Comparison of ENCODE assay signal across 8 mouse cellular contexts in the genomic region with DNA sequence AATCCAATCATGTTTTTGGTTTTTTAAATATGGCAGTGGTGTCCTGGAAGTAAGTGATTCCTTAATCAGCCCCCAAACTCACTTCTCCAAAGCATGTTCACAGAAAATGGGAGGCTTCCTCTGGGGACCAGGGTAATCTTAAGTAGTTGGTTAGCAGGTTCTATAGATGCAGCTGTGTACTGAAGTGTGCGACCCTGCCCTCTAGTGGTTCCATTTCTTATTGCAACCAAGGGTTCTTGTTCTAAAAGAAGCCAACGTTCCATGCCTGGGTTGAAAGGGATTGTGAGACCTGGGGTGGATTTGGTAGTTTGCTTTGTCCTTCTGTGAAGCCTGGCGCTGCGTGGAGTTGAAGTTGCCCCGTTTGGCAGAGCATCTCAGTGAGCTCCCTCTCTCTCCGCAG. TPM values are rescaled to one million over a fixed set of nuclear protein-coding genes. Genes with fewer than 3 reads are reported as not detected.
DNase-seq lines count a peak whose midpoint lies in the region; ATAC-seq and TF ChIP-seq lines count a peak whose summit lies in the region.

No protein-coding gene starts in this region.

- H3K4me3 ChIP-seq in midbrain, embryonic 10.5 days: no peak overlapping the region
- no peak overlapping the region for H3K4me3 ChIP-seq in midbrain, embryonic 13.5 days (replicated peaks)
- no peak overlapping the region for H3K4me3 ChIP-seq in hindbrain, postnatal 0 days (ENCODE audit: low read length)

- no peaks in the 10 kb centered on the region for H3K27me3 ChIP-seq in midbrain, embryonic 10.5 days (ENCODE audit: low read depth, poor library complexity, severe bottlenecking)
- H3K27me3 ChIP-seq in midbrain, embryonic 13.5 days: no peaks in the 10 kb centered on the region
- H3K27me3 ChIP-seq in hindbrain, postnatal 0 days (ENCODE audit: insufficient read depth, low read length): no peaks in the 10 kb centered on the region

- intact Hi-C loops in left cerebral cortex, postnatal 4 days (cut with DNase I): loop anchor here (10.0 kb wide), 1 partner anchor 150 kb away; the partner anchor contains the start of gene Gfap

- DNase-seq in midbrain, embryonic 10.5 days (ENCODE audit: low spot score): peak; percentile 59
- DNase-seq in adrenal gland, adult 18-20 months (ENCODE audit: low spot score in 2 of 2): peak; percentile 69 to 73
- DNase-seq in embryo, embryonic 9.5 days (ENCODE audit: extremely low spot score): peak; percentile 73
- DNase-seq in hindbrain, postnatal 0 days (ENCODE audit: low spot score): peak; percentile 91
- peak; percentile 71 for DNase-seq in left cerebral cortex, postnatal 4 days
- peak; percentile 70 for DNase-seq in thymus, postnatal 25 days

- WGBS in midbrain, embryonic 10.5 days: 55% methylated on average over 6 of the region's 6 CpGs
- 46% methylated on average over 6 of the region's 6 CpGs for WGBS in midbrain, embryonic 13.5 days
- 45% methylated on average over 6 of the region's 6 CpGs for WGBS in hindbrain, postnatal 0 days

- H3K9me3 ChIP-seq in midbrain, embryonic 10.5 days (replicated peaks): no peaks in the 10 kb centered on the region
- no peaks in the 10 kb centered on the region for H3K9me3 ChIP-seq in midbrain, embryonic 13.5 days
- H3K9me3 ChIP-seq in hindbrain, postnatal 0 days (ENCODE audit: low read length): no peaks in the 10 kb centered on the region

- ATAC-seq in midbrain, embryonic 13.5 days: no peak
- no peak for ATAC-seq in hindbrain, postnatal 0 days
- ATAC-seq in neutrophil, adult 5-6 weeks (ENCODE audit: extremely low read depth, insufficient number of reproducible peaks, low FRiP score, poor library complexity, severe bottlenecking): peak; percentile 59

- H3K36me3 ChIP-seq in midbrain, embryonic 10.5 days: peaks cover 97% of the 10 kb centered on the region
- peaks cover 83% of the 10 kb centered on the region for H3K36me3 ChIP-seq in midbrain, embryonic 13.5 days
- H3K36me3 ChIP-seq in hindbrain, postnatal 0 days (ENCODE audit: insufficient read depth, low read length): peaks cover 63% of the 10 kb centered on the region

- H3K27ac ChIP-seq in midbrain, embryonic 10.5 days (replicated peaks): no peak overlapping the region
- H3K27ac ChIP-seq in midbrain, embryonic 13.5 days: no peak overlapping the region
- no peak overlapping the region for H3K27ac ChIP-seq in hindbrain, postnatal 0 days

- no peak overlapping the region for H3K4me2 ChIP-seq in midbrain, embryonic 13.5 days (replicated peaks)
- H3K4me2 ChIP-seq in hindbrain, postnatal 0 days (ENCODE audit: low read depth, low read length): no peak overlapping the region

- H3K4me1 ChIP-seq in midbrain, embryonic 10.5 days: no peaks in the 10 kb centered on the region
- 0 out of 2 replicates have a peak, but pooled peaks cover 3% of the 10 kb centered on the region for H3K4me1 ChIP-seq in midbrain, embryonic 13.5 days (replicated peaks)
- H3K4me1 ChIP-seq in hindbrain, postnatal 0 days (ENCODE audit: insufficient read depth, low read length): no peaks in the 10 kb centered on the region

- H3K9ac ChIP-seq in midbrain, embryonic 13.5 days (replicated peaks): no peak overlapping the region
- no peak overlapping the region for H3K9ac ChIP-seq in hindbrain, postnatal 0 days (replicated peaks; ENCODE audit: low read length)

- peak; percentile 89 for TF ChIP-seq CTCF in hindbrain, postnatal 0 days (IDR thresholded peaks at IDR 0.05; ENCODE audit: low read depth)

RNA-seq across cellular contexts. Expression of gene Dcakd, which starts 26.7 kb away (rescaled TPM):
- polyA plus RNA-seq in midbrain, embryonic 10.5 days (2016; fragmentation: Nextera tagmentation; extraction: Ambion mirVana): 265 and 287 TPM in 2 replicates
- polyA plus RNA-seq in midbrain, embryonic 13.5 days (2015; fragmentation: Nextera tagmentation; extraction: Ambion mirVana): 177 and 178 TPM in 2 replicates
- 10 to 100 TPM; 44.7 to 54.1 TPM for total RNA-seq in adrenal gland, adult 18-20 months (2021)
- total RNA-seq in hindbrain, postnatal 0 days (2014; rRNA removed): 176 and 187 TPM in 2 replicates
- polyA plus RNA-seq in hindbrain, postnatal 0 days (2015; fragmentation: Nextera tagmentation; extraction: Ambion mirVana): 138 and 149 TPM in 2 replicates
- 100 to 1,000 TPM; 116 to 128 TPM for total RNA-seq in left cerebral cortex, postnatal 4 days (2021)
- 12.0 and 15.5 TPM in 2 replicates for total RNA-seq in neutrophil, adult 5-6 weeks (2017)

RNA-seq across cellular contexts. Expression of gene Nmt1, which starts 26.8 kb away (rescaled TPM):
- polyA plus RNA-seq in midbrain, embryonic 10.5 days (2016; fragmentation: Nextera tagmentation; extraction: Ambion mirVana): 57.3 and 61.8 TPM in 2 replicates
- 45.2 and 49.9 TPM in 2 replicates for polyA plus RNA-seq in midbrain, embryonic 13.5 days (2015; fragmentation: Nextera tagmentation; extraction: Ambion mirVana)
- 100 to 1,000 TPM in 1 of 2 experiments, 10 to 100 TPM in 1; 97.0 to 100 TPM for total RNA-seq in adrenal gland, adult 18-20 months (2021)
- 61.0 and 71.5 TPM in 2 replicates for total RNA-seq in hindbrain, postnatal 0 days (2014; rRNA removed)
- 39.8 and 45.3 TPM in 2 replicates for polyA plus RNA-seq in hindbrain, postnatal 0 days (2015; fragmentation: Nextera tagmentation; extraction: Ambion mirVana)
- total RNA-seq in left cerebral cortex, postnatal 4 days (2021): 10 to 100 TPM; 60.3 to 67.8 TPM
- total RNA-seq in neutrophil, adult 5-6 weeks (2017): 29.8 and 30.0 TPM in 2 replicates

RNA-seq across cellular contexts. Expression of gene Plcd3, which starts 46.7 kb away (rescaled TPM):
- 1.4 TPM in 2 replicates for polyA plus RNA-seq in midbrain, embryonic 10.5 days (2016; fragmentation: Nextera tagmentation; extraction: Ambion mirVana)
- polyA plus RNA-seq in midbrain, embryonic 13.5 days (2015; fragmentation: Nextera tagmentation; extraction: Ambion mirVana): 0.99 and 1.1 TPM in 2 replicates
- 10 to 100 TPM in 1 of 2 experiments, 1 to 10 TPM in 1; 6.6 to 12.0 TPM for total RNA-seq in adrenal gland, adult 18-20 months (2021)
- total RNA-seq in hindbrain, postnatal 0 days (2014; rRNA removed): 9.4 and 13.8 TPM in 2 replicates
- polyA plus RNA-seq in hindbrain, postnatal 0 days (2015; fragmentation: Nextera tagmentation; extraction: Ambion mirVana): 3.9 and 4.8 TPM in 2 replicates
- total RNA-seq in left cerebral cortex, postnatal 4 days (2021): 10 to 100 TPM; 11.1 to 13.8 TPM
- total RNA-seq in neutrophil, adult 5-6 weeks (2017): 0.12 and 0.61 TPM in 2 replicates

RNA-seq across cellular contexts. Expression of gene Acbd4, which starts 46.7 kb away (rescaled TPM):
- polyA plus RNA-seq in midbrain, embryonic 10.5 days (2016; fragmentation: Nextera tagmentation; extraction: Ambion mirVana): 10.7 and 12.5 TPM in 2 replicates
- 6.5 and 7.8 TPM in 2 replicates for polyA plus RNA-seq in midbrain, embryonic 13.5 days (2015; fragmentation: Nextera tagmentation; extraction: Ambion mirVana)
- 100 to 1,000 TPM; 116 to 169 TPM for total RNA-seq in adrenal gland, adult 18-20 months (2021)
- total RNA-seq in hindbrain, postnatal 0 days (2014; rRNA removed): 13.2 and 19.0 TPM in 2 replicates
- polyA plus RNA-seq in hindbrain, postnatal 0 days (2015; fragmentation: Nextera tagmentation; extraction: Ambion mirVana): 18.5 and 20.8 TPM in 2 replicates
- total RNA-seq in left cerebral cortex, postnatal 4 days (2021): 10 to 100 TPM; 31.7 to 41.3 TPM
- total RNA-seq in neutrophil, adult 5-6 weeks (2017): 21.1 and 29.3 TPM in 2 replicates
